Mouse (Mus musculus) cerebellum, postnatal 25 days (tissue): ENCODE measurements around the gene BC147527.
"Not testable (repeated sequence)": the region's sequence is repeated elsewhere in the genome, so short reads cannot be mapped to it uniquely, and the experiment has no call there.

Experiments
- DNase-seq, 2 experiments: peaks; one replicate each; pipeline ENCODE4 v3.0.0; 2021; ENCODE audit warnings: mixed read lengths in 2 of 2

Gene BC147527

DNA sequence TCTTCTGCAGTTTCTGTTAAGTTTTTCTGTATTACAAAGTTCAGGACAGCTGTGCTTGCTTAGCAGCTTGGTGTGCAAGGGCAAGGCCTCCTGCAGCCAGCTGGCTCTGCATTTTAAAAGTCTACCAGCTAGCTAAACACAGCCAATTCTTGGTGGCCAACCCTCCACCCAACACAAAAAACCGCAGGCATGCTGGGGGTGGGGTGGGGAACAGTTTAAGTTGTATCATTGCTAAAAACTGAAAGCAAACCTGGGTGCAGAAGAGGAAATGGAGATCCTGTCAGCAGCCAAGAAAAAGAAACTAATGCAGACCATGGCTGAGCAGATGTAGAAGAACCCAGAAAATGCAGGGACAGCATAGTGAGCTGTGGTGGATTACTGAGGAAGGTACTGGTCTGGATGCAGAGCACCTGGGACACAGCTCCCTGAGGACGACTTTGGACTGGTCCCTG, at the start of gene BC147527:
TSS of gene BC147527 (plus strand) at position 402 of the 452 bp plus-strand sequence.
- DNase-seq = no peak

DNA sequence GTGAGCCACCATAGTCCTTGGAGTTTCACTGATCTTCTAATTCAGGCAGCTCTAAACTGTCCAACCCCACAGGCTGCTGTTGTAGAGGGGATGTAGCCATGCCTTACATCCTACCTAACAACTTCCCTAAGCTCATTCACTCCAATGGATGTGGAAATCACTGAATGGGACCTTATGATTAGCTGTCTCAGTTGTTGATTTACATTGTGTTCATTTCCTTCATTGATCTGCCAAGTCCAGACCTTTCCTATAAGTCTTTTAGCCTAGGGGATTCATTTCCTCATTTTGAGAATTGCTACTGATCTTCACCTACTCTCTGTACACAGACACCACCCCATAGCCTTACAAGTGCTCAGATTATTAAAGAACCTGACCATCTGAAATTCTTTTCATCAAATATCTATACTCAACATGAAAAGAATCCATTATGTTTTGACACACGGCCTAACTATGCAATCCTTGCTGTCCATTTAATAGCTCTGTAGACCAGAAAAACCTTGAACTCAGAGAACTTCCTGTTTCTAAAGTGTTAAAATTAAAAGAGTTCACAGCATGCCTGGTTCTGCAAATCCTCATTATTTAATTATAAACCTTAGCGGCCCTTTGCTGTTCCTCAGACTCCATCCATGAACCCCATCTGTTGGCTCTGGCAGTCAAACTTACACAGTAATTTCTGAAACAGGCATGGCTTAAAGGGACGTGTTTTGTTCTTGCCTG, 48.8 kb upstream of the BC147527 start:
- not testable (repeated sequence) for DNase-seq

DNA sequence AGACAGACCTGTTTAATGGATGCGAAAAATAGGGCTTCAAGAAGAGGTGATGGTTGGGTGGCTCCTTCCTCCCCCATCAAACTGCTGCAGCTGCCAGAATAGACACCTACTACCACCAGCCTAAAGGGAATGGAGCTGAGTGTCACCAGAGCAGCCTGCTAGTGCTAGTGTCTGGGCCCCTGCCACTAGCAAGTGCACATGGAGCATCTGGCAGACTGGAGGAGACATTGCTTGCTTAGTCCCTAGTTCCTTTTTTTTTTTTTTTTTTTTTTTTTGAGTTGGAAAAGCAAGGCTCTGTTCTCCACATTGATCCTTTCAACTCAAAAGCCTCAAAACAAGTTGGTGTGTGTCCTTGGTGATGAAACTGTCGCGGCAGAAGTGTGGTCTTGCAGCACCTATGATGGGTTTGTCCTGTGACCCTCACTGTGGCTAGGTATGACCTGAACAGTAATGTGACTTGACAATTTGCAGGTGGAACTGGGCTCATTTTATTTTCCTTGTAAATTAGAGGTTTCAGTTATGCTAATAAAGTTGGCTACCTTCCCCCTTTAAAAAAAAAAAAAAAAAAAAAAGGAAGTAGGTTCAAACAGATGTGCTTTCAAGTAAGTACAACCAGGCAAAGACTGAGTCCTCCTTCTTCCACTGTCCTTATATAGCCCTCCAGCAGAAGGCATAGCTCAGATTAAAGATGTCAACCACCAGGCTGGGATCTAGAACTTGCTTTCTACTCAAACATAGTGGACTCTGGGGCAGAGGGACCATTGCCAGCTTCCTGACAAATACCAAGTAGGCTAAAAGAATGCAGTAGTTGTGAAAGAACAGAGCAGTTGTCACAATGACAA, 41.2 kb upstream of the BC147527 start:
- not testable (repeated sequence) for DNase-seq

DNA sequence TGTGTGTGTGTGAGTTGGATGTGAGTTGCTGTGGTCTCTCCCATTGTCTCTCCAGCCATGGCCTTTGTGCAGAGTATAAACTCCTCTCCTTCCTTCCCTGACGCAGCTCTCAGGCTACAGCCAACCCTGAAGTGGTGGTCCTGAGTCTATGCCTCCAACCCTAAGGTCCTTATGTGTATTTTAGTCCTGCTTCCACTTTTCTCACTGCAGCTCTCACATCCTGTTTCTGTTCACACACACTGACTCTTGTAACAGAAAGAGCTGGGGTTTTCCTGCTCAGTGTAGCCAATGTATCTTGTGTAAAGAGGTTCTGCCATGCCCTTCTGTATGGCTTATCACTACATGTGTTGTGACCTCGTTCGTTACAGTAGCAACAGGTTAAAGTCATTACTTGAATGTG, 40.5 kb upstream of the BC147527 start:
- not testable (repeated sequence) for DNase-seq

DNA sequence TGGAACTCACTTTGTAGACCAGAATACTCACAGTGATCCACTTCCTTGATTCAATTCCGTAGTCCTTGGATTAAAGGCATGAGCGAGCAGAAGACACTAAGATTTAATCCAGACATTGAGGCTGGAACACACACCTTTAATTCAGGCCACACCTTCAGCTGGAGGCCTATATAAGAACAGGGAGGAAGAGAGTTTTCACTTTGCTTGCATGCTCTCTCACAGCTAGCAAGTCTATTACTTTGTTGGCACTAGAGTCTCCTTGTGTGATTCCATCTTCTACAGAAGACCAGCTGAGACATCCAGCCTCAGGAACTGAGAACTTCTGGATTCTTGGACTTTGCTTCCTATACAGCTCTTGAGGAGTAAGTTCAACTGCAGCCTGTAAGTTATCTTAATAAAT, 37.3 kb upstream of the BC147527 start, which contains the start of gene AF067061:
TSS of gene AF067061 (plus strand) at position 245 of the 400 bp plus-strand sequence.
- DNase-seq = not testable (repeated sequence)

DNA sequence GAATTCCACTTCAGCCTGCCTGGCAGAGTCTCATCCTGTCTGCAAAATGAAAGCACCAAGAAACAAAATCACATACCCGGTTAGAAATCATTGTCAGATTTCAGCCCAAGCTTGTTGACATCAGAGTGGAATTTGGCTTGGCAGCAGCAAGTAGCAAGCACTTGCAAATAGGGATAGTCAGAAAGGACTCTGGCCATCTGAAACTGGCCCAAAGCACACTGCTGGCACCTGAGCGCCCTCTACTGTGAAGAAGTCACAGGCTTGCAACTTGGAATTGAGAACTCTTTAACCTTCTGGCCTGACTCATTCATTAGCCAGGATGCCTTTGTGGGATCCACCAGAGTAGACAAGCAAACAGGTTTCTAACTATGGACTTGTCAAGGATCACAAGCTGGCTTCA, 22.4 kb upstream of the BC147527 start:
- not testable (repeated sequence) for DNase-seq

DNA sequence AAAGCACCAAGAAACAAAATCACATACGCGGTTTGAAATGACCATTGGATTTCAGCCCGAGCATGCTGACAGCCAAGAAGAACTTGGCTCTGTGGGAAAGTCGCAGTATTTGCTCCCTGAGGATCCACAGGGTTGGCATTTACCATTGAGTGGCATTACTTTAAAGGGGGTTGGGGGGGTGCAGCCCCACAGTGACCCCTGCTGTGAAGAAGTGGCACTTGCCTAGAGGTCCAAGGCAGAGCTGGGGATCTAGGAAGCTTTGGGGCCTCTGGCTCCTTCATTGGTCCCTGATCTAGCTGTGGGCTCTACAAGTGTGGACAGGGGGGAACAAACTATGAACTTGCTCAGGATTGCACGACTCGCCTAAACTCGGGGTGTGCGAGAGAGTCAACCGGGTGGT, 21.4 kb upstream of the BC147527 start:
- no peak for DNase-seq

DNA sequence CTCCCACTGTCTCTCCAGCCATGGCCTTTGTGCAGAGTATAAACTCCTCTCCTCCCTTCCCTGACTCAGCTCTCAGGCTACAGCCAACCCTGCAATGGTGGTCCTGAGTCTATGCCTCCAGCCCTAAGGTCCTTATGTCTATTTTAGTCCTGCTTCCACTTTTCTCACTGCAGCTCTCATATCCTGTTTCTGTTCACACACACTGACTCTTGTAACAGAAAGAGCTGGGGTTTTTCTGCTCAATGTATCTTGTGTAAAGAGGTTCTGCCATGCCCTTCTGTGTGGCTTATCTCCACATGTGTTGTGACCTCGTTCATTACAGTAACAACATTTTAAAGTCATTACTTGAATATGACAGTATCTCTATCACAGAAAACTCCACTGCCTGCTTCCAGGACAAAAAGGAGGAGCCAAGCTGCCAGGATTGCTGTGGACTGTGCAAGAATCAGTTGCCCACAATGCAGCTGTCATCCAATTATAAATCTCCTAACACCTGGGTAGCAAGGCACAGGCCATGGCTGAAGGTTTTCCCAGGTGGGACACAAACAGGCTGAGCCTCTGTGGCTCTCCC, 783 bp upstream of the BC147527 start:
- DNase-seq = no peak

DNA sequence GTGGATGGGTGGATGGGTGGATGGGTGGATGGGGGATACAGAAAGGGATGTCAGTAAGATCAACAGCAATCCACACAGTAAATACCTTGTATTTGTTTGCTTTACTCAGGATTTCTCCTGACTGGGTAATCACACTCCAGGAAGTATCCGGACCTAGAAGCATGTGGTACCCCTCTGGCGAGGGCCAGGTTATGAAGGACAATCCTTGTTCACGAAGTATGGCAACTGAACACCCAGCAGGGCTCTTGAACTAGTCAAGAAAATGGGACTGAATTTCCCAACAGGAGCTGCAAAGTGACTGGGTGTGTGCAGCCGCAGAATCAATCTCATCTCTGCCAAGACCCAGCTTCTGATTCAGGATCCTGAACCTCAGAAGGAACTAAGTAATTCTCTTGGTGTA, 661 bp downstream of the BC147527 start:
- DNase-seq = no peak

DNA sequence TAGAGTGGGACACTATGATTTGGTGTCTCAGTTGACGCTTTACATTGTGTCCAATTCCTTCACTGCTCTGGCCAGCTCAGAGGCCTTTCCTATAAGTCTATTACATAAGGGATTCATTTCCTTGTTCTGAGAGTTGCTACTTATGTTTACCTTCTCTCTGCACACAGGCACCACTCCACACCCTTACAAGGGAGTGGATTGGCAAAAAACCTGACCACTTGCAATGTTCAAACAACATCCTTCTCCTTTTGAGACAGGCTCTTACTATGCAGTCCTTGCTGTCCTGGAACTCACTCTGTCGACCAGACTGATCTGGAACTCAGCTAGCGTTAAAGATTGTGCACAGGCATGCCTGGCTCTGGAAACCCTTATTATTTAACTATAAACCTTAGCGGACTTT, 10.6 kb downstream of the BC147527 start:
- DNase-seq = no peak

DNA sequence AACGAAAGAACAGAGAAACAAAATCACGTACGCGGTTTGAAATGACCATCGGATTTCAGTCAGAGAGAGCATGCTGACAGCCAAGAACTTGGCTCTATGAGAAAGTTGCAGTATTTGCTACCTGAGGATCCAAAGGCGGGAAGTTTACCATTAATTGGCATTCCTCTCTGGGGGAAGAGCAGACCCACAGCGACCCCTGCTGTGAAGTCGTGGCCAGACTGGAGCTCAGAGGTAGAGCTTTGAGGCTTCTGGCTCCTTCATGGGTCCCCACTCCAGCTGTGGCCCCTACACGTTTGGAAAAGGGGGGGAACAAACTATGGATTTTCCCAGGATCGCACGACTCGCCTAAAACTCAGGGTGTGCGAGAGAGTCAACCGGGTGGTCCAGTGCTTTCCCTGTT, 13.4 kb downstream of the BC147527 start:
- no peak for DNase-seq

DNA sequence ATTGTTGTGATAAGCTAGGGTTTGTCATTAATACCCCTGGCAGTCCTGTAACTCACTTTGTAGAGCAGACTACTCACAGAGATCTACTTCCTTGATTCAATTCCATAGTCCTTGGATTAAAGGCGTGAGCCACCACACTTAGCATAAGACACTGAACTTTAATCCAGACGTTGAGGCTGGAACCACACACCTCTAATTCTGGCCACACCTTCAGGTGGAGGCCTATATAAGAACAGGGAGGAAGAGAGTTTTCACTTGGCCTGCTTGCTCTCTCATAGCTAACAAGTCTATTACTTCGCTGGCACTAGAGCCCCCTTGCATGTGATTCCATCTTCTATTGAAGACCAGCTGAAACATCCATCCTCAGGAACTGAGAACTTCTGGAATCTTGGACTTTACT, 16.4 kb downstream of the BC147527 start, which contains the start of gene Tcstv3:
TSS of gene Tcstv3 (plus strand) at position 301 of the 400 bp plus-strand sequence.
- DNase-seq = not testable (repeated sequence)

DNA sequence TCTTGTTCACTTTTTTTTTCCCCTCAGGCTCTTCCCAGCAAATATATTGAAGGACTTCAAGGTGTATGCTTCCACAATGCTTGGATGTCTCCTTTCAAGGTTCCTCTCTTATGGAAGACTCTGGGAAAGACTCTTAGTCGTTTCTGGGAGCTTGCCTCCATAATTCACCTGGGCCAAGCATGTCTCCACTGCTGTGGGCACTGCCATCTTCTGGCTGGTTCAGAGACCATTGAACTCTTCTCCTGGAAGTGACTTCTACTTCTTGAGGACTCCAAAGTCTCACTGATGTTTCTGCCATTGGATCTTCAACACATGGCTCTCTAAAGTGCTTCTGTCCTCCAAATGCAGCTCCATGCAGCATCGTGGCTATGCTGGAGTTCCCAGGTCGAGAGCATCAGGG, 20.0 kb downstream of the BC147527 start:
- DNase-seq = no peak

DNA sequence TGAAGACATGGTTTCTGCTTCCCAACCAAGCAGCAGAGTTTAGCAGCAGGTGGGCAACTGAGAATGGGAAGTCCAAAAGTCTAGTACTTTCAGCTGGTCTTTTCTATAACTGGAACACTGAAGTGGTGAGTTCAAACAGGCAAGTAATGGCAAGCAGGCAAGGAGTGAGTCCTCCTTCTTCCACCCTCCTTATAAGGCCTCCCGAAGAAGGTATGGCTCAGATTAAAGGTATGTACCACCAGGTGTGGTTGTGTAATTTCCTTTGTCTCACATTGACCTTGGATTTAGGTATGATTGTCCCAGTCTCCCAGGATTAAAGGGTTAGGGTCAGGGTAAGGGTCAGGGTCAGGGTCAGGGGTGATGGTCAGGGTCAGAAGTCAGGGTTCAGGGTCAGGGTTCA, 20.5 kb downstream of the BC147527 start:
- no peak for DNase-seq
